Mouse (Mus musculus) embryonic fibroblast, embryonic 13.5 days (primary cell): ENCODE measurements around the gene Kcnn1.

Experiments
- CTCF ChIP-seq: IDR thresholded peaks from 2 replicates; pipeline ENCODE4 v1.5.1; 2011; ENCODE audit warnings: mild to moderate bottlenecking, control low read depth, low read length, moderate library complexity, borderline replicate concordance; ENCODE audit not compliant: insufficient read depth
- POLR2A ChIP-seq: IDR thresholded peaks from 2 replicates; pipeline ENCODE4 v1.6.1; 2011; ENCODE audit warnings: low read depth, mild to moderate bottlenecking, control low read depth, low read length, moderate library complexity

DNA sequence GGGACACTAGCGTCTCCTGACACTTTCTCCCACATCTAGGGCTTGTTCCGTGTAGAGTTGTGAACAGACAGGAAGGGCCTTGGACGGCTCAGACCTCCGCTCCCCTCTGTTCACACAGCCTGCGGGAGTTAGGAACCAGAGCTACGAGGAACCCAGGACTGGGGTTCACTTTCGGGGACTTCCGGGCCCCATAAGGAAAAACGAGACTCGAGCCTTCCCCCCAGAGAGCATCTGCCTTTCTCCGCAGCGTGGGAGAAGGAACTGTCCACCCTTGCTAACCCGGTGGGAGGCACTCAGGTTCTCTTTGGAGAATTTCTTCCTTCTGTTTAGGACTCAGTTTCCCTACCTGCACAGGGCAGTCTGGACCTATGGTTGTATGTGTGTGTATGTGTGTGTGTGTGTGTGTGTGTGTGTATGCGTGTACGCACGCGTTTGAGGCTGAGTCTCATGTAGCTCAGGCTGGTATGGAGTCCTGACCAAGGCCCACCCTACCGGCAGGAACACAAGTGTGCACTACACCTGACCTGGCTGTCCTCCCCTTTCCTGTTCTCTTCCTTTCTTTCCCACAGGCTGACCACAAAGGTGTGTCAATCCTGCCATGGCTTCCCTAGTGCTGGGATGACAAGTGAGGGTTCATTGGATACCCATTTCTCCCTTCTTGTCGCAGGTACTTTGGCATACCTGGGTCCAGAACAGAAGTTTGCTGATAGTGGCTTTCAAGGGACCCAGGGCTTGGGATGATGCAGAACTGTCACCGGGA, 30.0 kb upstream of the Kcnn1 start:
- TF ChIP-seq CTCF: 0 out of 2 replicates have a peak, but pooled peaks have one; percentile 20
- TF ChIP-seq POLR2A: peak; percentile 54
